Mouse (Mus musculus) lung, adult 2 months (tissue): ENCODE measurements around the gene Galnt10.

ENCODE experiments used
- CTCF ChIP-seq: fragments of 200-500 bp; IDR thresholded peaks from 2 replicates; pipeline ENCODE4 v1.5.1; 2011; ENCODE audit warnings: mild to moderate bottlenecking, low read length, control low read depth; ENCODE audit not compliant: insufficient read depth
- POLR2A ChIP-seq: fragments of 200-500 bp; IDR thresholded peaks from 2 replicates; pipeline ENCODE4 v1.6.1; 2011; ENCODE audit warnings: low read depth, mild to moderate bottlenecking, control low read depth, low read length, borderline replicate concordance; ENCODE audit errors: extremely low read depth

DNA sequence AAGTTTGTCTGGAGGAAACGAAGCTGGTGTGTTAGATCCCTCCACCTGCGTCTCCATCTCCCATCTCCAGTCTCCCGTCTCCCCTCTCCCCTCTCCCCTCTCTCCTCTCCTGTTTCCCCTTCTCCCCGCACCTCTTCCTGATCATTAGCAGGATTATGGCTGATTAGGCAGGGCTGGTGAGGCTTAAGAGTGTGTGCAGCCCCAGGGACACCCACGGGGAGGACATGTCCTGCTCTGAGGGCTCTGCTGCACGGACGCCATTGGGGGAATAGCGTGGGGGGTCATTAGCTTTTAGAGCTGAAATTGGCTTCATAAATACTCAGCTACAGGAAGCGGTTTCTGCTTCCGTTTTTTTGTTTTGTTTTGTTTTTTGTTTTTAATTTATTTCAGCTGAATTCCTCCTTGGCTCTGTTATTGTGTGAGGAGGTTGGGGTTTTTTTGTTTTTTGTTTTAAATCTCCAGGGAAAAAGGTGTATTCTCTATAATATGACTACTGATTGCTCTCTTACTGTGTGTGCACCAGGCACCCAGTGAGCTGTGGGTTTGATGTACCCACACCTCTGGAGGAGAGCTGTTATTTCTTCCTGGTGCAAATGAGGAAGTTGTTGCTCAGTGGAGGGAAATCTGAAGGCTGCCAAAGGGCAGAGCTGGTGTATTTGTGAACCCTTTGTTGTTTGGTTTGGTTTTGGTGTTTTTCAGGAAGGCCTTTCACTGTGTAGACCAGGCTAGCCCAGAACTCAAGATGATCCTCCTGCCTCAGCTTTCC, 40.6 kb downstream of the Galnt10 start:
- TF ChIP-seq CTCF (no peak), POLR2A (no peak)
